In the genomic region with DNA sequence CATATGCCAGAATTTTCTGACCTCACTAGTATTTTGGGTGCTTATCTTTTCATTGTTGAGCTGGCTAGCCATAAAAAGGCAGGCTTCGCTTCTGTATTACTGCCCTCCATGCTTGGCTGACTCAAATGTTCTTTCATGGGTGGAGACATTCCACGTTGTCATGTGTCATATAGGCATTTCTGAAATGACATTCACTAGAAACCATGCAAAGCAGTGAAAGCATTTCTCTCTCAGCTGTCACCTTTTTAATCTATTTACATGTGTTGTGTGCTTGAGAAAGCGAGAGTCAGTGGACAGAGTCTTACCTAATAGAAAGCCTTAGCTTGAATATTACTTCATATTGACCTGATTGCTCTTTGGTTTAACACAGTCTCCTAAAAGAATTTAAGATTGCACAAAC, we compare ENCODE assay signal across 29 mouse cellular contexts. TPM values are rescaled to one million over a fixed set of nuclear protein-coding genes. Genes with fewer than 3 reads are reported as not detected.
A peak's percentile ranks its signal among the peaks of the same experiment; 100 is the strongest.
DNase-seq lines count a peak whose midpoint lies in the region; ATAC-seq and TF ChIP-seq lines count a peak whose summit lies in the region.
"Had no signal": no experiment of that assay in that cellular context is flagged by ENCODE, and none has a peak within 500 bp of the region (broad histone marks: within the 10 kb centered on the region; RNA-seq: fewer than 3 reads in every experiment).

No protein-coding gene starts in this region.

- no peak for DNase-seq in heart, adult 18-20 months
- peak; percentile 46 for DNase-seq in Muller cell, postnatal 12 days (ENCODE audit: inconsistent ontology term)
- no peak for DNase-seq in adrenal gland, adult 18-20 months (ENCODE audit: low spot score in 2 of 2)
- no peak for DNase-seq in kidney, postnatal 36 days
- DNase-seq: adrenal gland, postnatal 14 days; B cell, adult 2 months; cerebellum, adult 11 months; cerebellum, adult 9-11 months; embryo, embryonic 11 days; heart, postnatal 10 days; kidney, adult 9 months; kidney, postnatal 10 days; liver, postnatal 0 days; right cerebral cortex, postnatal 4 days; thymus, postnatal 4 days had no signal

- H3K4me3 ChIP-seq in heart, embryonic 13.5 days, result no peak overlapping the region
- H3K4me3 ChIP-seq in intestine, postnatal 0 days (ENCODE audit: low read depth, low read length), result no peak overlapping the region
- H3K4me3 ChIP-seq in intestine, embryonic 15.5 days (replicated peaks), result no peak overlapping the region
- H3K4me3 ChIP-seq: embryonic facial prominence, embryonic 13.5 days; erythroblast, embryonic 14.5 days; hindbrain, embryonic 12.5 days; limb, embryonic 12.5 days; liver, embryonic 12.5 days; midbrain, embryonic 13.5 days; neural tube, embryonic 13.5 days had no signal

- no peak overlapping the region for H3K9ac ChIP-seq in heart, embryonic 13.5 days
- no peak overlapping the region for H3K9ac ChIP-seq in intestine, postnatal 0 days (ENCODE audit: low read depth, low read length)
- no peak overlapping the region for H3K9ac ChIP-seq in intestine, embryonic 15.5 days
- H3K9ac ChIP-seq: embryonic facial prominence, embryonic 13.5 days; hindbrain, embryonic 12.5 days; limb, embryonic 12.5 days; liver, embryonic 12.5 days; liver, postnatal 0 days; midbrain, embryonic 13.5 days; neural tube, embryonic 13.5 days had no signal

- 40% methylated on average over 3 of the region's 3 CpGs for WGBS in heart, embryonic 13.5 days
- whole genome bisulfite sequencing in intestine, postnatal 0 days, result 31% methylated on average over 3 of the region's 3 CpGs
- 57% methylated on average over 3 of the region's 3 CpGs for WGBS in intestine, embryonic 15.5 days

- H3K27ac ChIP-seq in heart, embryonic 13.5 days (replicated peaks), result peak overlapping the region; percentile 44
- no peak overlapping the region for H3K27ac ChIP-seq in intestine, postnatal 0 days (ENCODE audit: low read depth, low read length)
- H3K27ac ChIP-seq in intestine, embryonic 15.5 days, result no peak overlapping the region
- H3K27ac ChIP-seq: embryonic facial prominence, embryonic 13.5 days; hindbrain, embryonic 12.5 days; hindbrain, postnatal 0 days; limb, embryonic 12.5 days; liver, embryonic 12.5 days; macrophage; midbrain, embryonic 13.5 days; neural tube, embryonic 13.5 days had no signal

- H3K27me3 ChIP-seq in heart, embryonic 13.5 days (replicated peaks), result no peaks in the 10 kb centered on the region
- no peaks in the 10 kb centered on the region for H3K27me3 ChIP-seq in intestine, postnatal 0 days (replicated peaks; ENCODE audit: control insufficient read depth, insufficient read depth, low read length)
- H3K27me3 ChIP-seq in intestine, embryonic 15.5 days (replicated peaks), result no peaks in the 10 kb centered on the region
- H3K27me3 ChIP-seq: embryonic facial prominence, embryonic 13.5 days; hindbrain, embryonic 12.5 days; limb, embryonic 12.5 days; liver, embryonic 12.5 days; midbrain, embryonic 13.5 days; neural tube, embryonic 13.5 days had no signal

- H3K4me2 ChIP-seq in heart, embryonic 13.5 days, result peak overlapping the region; percentile 35
- H3K4me2 ChIP-seq in intestine, postnatal 0 days (replicated peaks; ENCODE audit: low read depth), result no peak overlapping the region
- H3K4me2 ChIP-seq in intestine, embryonic 15.5 days (replicated peaks), result no peak overlapping the region
- H3K4me2 ChIP-seq: embryonic facial prominence, embryonic 13.5 days; hindbrain, embryonic 12.5 days; limb, embryonic 12.5 days; liver, embryonic 12.5 days; midbrain, embryonic 13.5 days; neural tube, embryonic 13.5 days had no signal

- H3K4me1 ChIP-seq in heart, embryonic 13.5 days, result peaks cover 71% of the 10 kb centered on the region
- peaks cover 5% of the 10 kb centered on the region for H3K4me1 ChIP-seq in intestine, postnatal 0 days (replicated peaks; ENCODE audit: control insufficient read depth, insufficient read depth, low read length)
- H3K4me1 ChIP-seq in intestine, embryonic 15.5 days (replicated peaks), result peaks cover 18% of the 10 kb centered on the region

- no peaks in the 10 kb centered on the region for H3K9me3 ChIP-seq in heart, embryonic 13.5 days
- no peaks in the 10 kb centered on the region for H3K9me3 ChIP-seq in intestine, postnatal 0 days (ENCODE audit: control insufficient read depth)
- H3K9me3 ChIP-seq in intestine, embryonic 15.5 days, result no peaks in the 10 kb centered on the region
- H3K9me3 ChIP-seq: embryonic facial prominence, embryonic 13.5 days; hindbrain, embryonic 12.5 days; limb, embryonic 12.5 days; liver, embryonic 12.5 days; midbrain, embryonic 13.5 days; neural tube, embryonic 13.5 days had no signal

- H3K36me3 ChIP-seq in heart, embryonic 13.5 days, result peaks cover 5% of the 10 kb centered on the region
- no peaks in the 10 kb centered on the region for H3K36me3 ChIP-seq in intestine, postnatal 0 days (ENCODE audit: control insufficient read depth, insufficient read depth)
- no peaks in the 10 kb centered on the region for H3K36me3 ChIP-seq in intestine, embryonic 15.5 days
- H3K36me3 ChIP-seq: embryonic facial prominence, embryonic 13.5 days; hindbrain, embryonic 12.5 days; liver, embryonic 12.5 days; midbrain, embryonic 13.5 days; neural tube, embryonic 13.5 days had no signal

- no peak for TF ChIP-seq CTCF in intestine, postnatal 0 days (IDR thresholded peaks at IDR 0.05; ENCODE audit: low read depth)

- ATAC-seq in heart, embryonic 13.5 days (ENCODE audit: extremely low read depth, insufficient number of reproducible peaks, low FRiP score, low TSS enrichment), result no peak
- peak; percentile 48; the same call in 1 of the 2 replicates for ATAC-seq in intestine, postnatal 0 days
- ATAC-seq in intestine, embryonic 15.5 days, result no peak
- ATAC-seq: forebrain, embryonic 16.5 days; hindbrain, postnatal 0 days; intestine, embryonic 16.5 days; liver, embryonic 12.5 days; liver, postnatal 0 days; midbrain, embryonic 13.5 days had no signal

RNA-seq across cellular contexts. Expression of a gene that starts 8.8 kb away (rescaled TPM):
- polyA plus RNA-seq in heart, embryonic 13.5 days (2015; fragmentation: Nextera tagmentation; extraction: Ambion mirVana), result 88.1 and 100.0 TPM in 2 replicates
- 10 to 100 TPM; 55.4 to 59.2 TPM for total RNA-seq in heart, adult 18-20 months (2021)
- 84.1 and 102 TPM in 2 replicates for polyA plus RNA-seq in intestine, postnatal 0 days (2015; fragmentation: Nextera tagmentation; extraction: Ambion mirVana)
- polyA plus RNA-seq in intestine, embryonic 15.5 days (2015; fragmentation: Nextera tagmentation; extraction: Ambion mirVana), result 98.1 and 105 TPM in 2 replicates
- total RNA-seq in adrenal gland, adult 18-20 months (2021), result 100 to 1,000 TPM in 1 of 2 experiments, 10 to 100 TPM in 1; 95.9 to 109 TPM
